Mouse (Mus musculus): ENCODE results near the gene Slc41a2. TPM values are rescaled to one million over a fixed set of nuclear protein-coding genes. Genes with fewer than 3 reads are reported as not detected.

Slc41a2 gene
- polyA plus RNA-seq (2014; fragmentation: Illumina TruSeq; extraction: RNeasy Lipid Tissue Mini Kit (QIAGEN cat#74804); ENCODE audit: low read depth, low replicate concordance), result 29.0 TPM

GRCm38 (mm10) chr10:83337159-83337951 lies at the start of gene Slc41a2:
Slc41a2 (minus strand) TSS chr10:83337882.

GRCm38 (mm10) chr10:83359956-83360355 lies 22.3 kb upstream of the Slc41a2 start, which contains the start of gene D10Wsu102e:
D10Wsu102e (plus strand) TSS chr10:83360221.

Other genes with a start within 250 kb of the Slc41a2 start
- 0.51 TPM for gene D10Wsu102e, start 22.3 kb upstream of the Slc41a2 start, polyA plus RNA-seq (2014; fragmentation: Illumina TruSeq; extraction: RNeasy Lipid Tissue Mini Kit (QIAGEN cat#74804); ENCODE audit: low read depth, low replicate concordance)
- gene Aldh1l2, start 196.3 kb upstream of the Slc41a2 start, polyA plus RNA-seq (2014; fragmentation: Illumina TruSeq; extraction: RNeasy Lipid Tissue Mini Kit (QIAGEN cat#74804); ENCODE audit: low read depth, low replicate concordance), result 0.78 TPM
- 11.6 TPM for gene Washc4, start 205.9 kb upstream of the Slc41a2 start, polyA plus RNA-seq (2014; fragmentation: Illumina TruSeq; extraction: RNeasy Lipid Tissue Mini Kit (QIAGEN cat#74804); ENCODE audit: low read depth, low replicate concordance)